ENCODE assay signal across 16 mouse cellular contexts in genomic region chr6:39297079-39297478, GRCm38 (mm10).
"Had no signal": no experiment of that assay in that cellular context is flagged by ENCODE, and none has a peak within 500 bp of the region (broad histone marks: within the 10 kb centered on the region; RNA-seq: fewer than 3 reads in every experiment).

No protein-coding gene starts in this region.

- H3K9me3 ChIP-seq: midbrain, embryonic 10.5 days; midbrain, embryonic 12.5 days; neural tube, embryonic 13.5 days; neural tube, embryonic 15.5 days had no signal

- H3K27me3 ChIP-seq: midbrain, embryonic 12.5 days; neural tube, embryonic 13.5 days; neural tube, embryonic 15.5 days had no signal

- ATAC-seq: midbrain, embryonic 16.5 days had no signal

- H3K27ac ChIP-seq: midbrain, embryonic 10.5 days; midbrain, embryonic 12.5 days; neural tube, embryonic 13.5 days; neural tube, embryonic 15.5 days had no signal

- H3K9ac ChIP-seq: lung, embryonic 14.5 days; midbrain, embryonic 12.5 days; neural tube, embryonic 13.5 days; neural tube, embryonic 15.5 days had no signal

- H3K4me2 ChIP-seq: lung, embryonic 14.5 days; midbrain, embryonic 12.5 days; neural tube, embryonic 13.5 days; neural tube, embryonic 15.5 days had no signal

- H3K4me3 ChIP-seq: midbrain, embryonic 10.5 days; midbrain, embryonic 12.5 days; myocyte; neural tube, embryonic 13.5 days; neural tube, embryonic 15.5 days had no signal

- H3K36me3 ChIP-seq: midbrain, embryonic 10.5 days; midbrain, embryonic 12.5 days; neural tube, embryonic 13.5 days; neural tube, embryonic 15.5 days had no signal

- DNase-seq: lung, embryonic 14.5 days; lung, postnatal 10 days; lung, postnatal 4 days; midbrain, embryonic 14.5 days; retina, postnatal 1 day; right cerebral cortex, adult 18-20 months; right cerebral cortex, postnatal 25 days; right cerebral cortex, postnatal 4 days; spleen, adult 18-20 months; thymus, adult 18-20 months had no signal
